8 mouse cellular contexts compared by ENCODE assay signal in the genomic region with DNA sequence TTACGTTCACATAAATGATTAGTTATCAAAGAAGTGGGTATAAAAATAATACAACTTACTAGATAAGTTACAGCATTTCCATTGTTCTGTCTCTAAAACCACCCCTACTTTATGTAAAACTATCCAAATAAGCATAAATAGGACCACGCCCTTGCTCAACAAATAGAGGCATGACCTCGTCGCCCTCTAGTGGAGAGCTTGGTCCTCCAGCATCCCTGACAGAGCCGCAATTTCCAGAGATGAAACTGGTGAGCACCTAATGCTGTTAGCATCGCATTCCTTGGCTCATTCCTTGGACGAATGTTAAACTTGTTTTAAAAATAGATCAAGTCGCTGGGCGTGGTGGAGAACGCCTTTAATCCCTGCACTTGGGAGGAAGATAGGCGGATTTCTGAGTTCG. TPM values are rescaled to one million over a fixed set of nuclear protein-coding genes. Genes with fewer than 3 reads are reported as not detected.
DNase-seq lines count a peak whose midpoint lies in the region; ATAC-seq and TF ChIP-seq lines count a peak whose summit lies in the region.

No protein-coding gene starts in this region.

- H3K27me3 ChIP-seq in liver, embryonic 11.5 days (replicated peaks; ENCODE audit: control insufficient read depth, insufficient read depth, low read length), result no peaks in the 10 kb centered on the region

- no peak overlapping the region for H3K4me2 ChIP-seq in liver, embryonic 11.5 days

- peak; percentile 26 to 31 for DNase-seq in adrenal gland, adult 18-20 months (ENCODE audit: low spot score in 2 of 2)
- DNase-seq in adrenal gland, postnatal 4 days (ENCODE audit: low spot score in 2 of 2), result no peak
- DNase-seq in left cerebral cortex, adult 2 months (ENCODE audit: extremely low spot score in 1 of 2, low spot score in 2 of 2), result peak; percentile 18 to 31
- DNase-seq in left cerebral cortex, adult 11 months (ENCODE audit: low spot score), result no peak
- DNase-seq in adrenal gland, postnatal 36 days, result peak; percentile 42 to 55
- DNase-seq in gastrocnemius, postnatal 14 days, result peak; percentile 33
- DNase-seq in liver, embryonic 11.5 days (ENCODE audit: low spot score), result peak; percentile 52
- peak; percentile 27 for DNase-seq in retina, postnatal 7 days (ENCODE audit: low read depth, low spot score)

- no peaks in the 10 kb centered on the region for H3K36me3 ChIP-seq in liver, embryonic 11.5 days (ENCODE audit: control insufficient read depth, insufficient read depth, low read length)

- TF ChIP-seq CTCF in left cerebral cortex, adult 2 months (IDR thresholded peaks at IDR 0.05), result peak; percentile 70

- no peak overlapping the region for H3K4me3 ChIP-seq in left cerebral cortex, adult 2 months
- no peak overlapping the region for H3K4me3 ChIP-seq in liver, embryonic 11.5 days (ENCODE audit: low read depth, low read length)

- no peak overlapping the region for H3K27ac ChIP-seq in left cerebral cortex, adult 2 months
- no peak overlapping the region for H3K27ac ChIP-seq in liver, embryonic 11.5 days (ENCODE audit: low read depth, low read length)

- peaks cover 4% of the 10 kb centered on the region for H3K4me1 ChIP-seq in liver, embryonic 11.5 days (replicated peaks; ENCODE audit: control insufficient read depth, insufficient read depth, low read length)

- WGBS in liver, embryonic 11.5 days, result 30% methylated on average over 12 of the region's 12 CpGs

- ATAC-seq in liver, embryonic 11.5 days (replicated peaks; ENCODE audit: low FRiP score), result peak; percentile 53; the same call in 1 of the 2 replicates

- H3K9ac ChIP-seq in liver, embryonic 11.5 days (ENCODE audit: low read depth, low read length), result no peak overlapping the region

- intact Hi-C loops in left cerebral cortex, adult 2 months (cut with DNase I), result no loop called here
- intact Hi-C loops in gastrocnemius, postnatal 14 days (cut with DNase I; ENCODE audit: low total_unique reads), result no loop called here

- H3K9me3 ChIP-seq in liver, embryonic 11.5 days (ENCODE audit: control insufficient read depth, low read length), result no peaks in the 10 kb centered on the region

RNA-seq across cellular contexts. Expression of gene Bbs12, which starts 9.7 kb away (rescaled TPM):
- 1 to 10 TPM; 4.5 to 4.6 TPM for total RNA-seq in adrenal gland, adult 18-20 months (2021)
- total RNA-seq in adrenal gland, postnatal 4 days (2021), result 1 to 10 TPM; 6.0 TPM
- 1 to 10 TPM; 5.5 to 6.0 TPM for total RNA-seq in left cerebral cortex, adult 2 months (2021)
- total RNA-seq in adrenal gland, postnatal 36 days (2021), result 1 to 10 TPM; 5.1 to 5.5 TPM
- under 1 TPM; 0.53 to 0.78 TPM for total RNA-seq in gastrocnemius, postnatal 14 days (2021)
- polyA plus RNA-seq in liver, embryonic 11.5 days (2014; fragmentation: Nextera tagmentation; extraction: Ambion mirVana), result 9.2 and 10.7 TPM in 2 replicates

RNA-seq across cellular contexts. Expression of gene Cetn4, which starts 9.8 kb away (rescaled TPM):
- 1 to 10 TPM; 3.5 to 6.7 TPM for total RNA-seq in adrenal gland, adult 18-20 months (2021)
- total RNA-seq in adrenal gland, postnatal 4 days (2021), result 1 to 10 TPM; 4.4 to 5.3 TPM
- 10 to 100 TPM in 1 of 2 experiments, 1 to 10 TPM in 1; 9.3 to 11.6 TPM for total RNA-seq in left cerebral cortex, adult 2 months (2021)
- total RNA-seq in adrenal gland, postnatal 36 days (2021), result 1 to 10 TPM; 3.3 to 7.0 TPM
- under 1 TPM; 0.29 to 0.57 TPM for total RNA-seq in gastrocnemius, postnatal 14 days (2021)
- polyA plus RNA-seq in liver, embryonic 11.5 days (2014; fragmentation: Nextera tagmentation; extraction: Ambion mirVana), result 2.2 and 2.4 TPM in 2 replicates

RNA-seq across cellular contexts. Expression of gene Fgf2, which starts 45.5 kb away (rescaled TPM):
- 1 to 10 TPM; 2.8 to 8.0 TPM for total RNA-seq in adrenal gland, adult 18-20 months (2021)
- 1 to 10 TPM; 5.0 to 7.1 TPM for total RNA-seq in adrenal gland, postnatal 4 days (2021)
- 1 to 10 TPM; 4.2 to 4.4 TPM for total RNA-seq in left cerebral cortex, adult 2 months (2021)
- 1 to 10 TPM; 3.0 to 7.0 TPM for total RNA-seq in adrenal gland, postnatal 36 days (2021)
- 10 to 100 TPM in 1 of 2 experiments, 1 to 10 TPM in 1; 8.1 to 10.9 TPM for total RNA-seq in gastrocnemius, postnatal 14 days (2021)
- 0.26 and 0.44 TPM in 2 replicates for polyA plus RNA-seq in liver, embryonic 11.5 days (2014; fragmentation: Nextera tagmentation; extraction: Ambion mirVana)

Comparison
In these comparisons a context has a peak if more than half of its experiments do, and no peak if none do; other contexts are left out.
1. DNase-seq: peak in adrenal gland, adult 18-20 months (2 of 2), left cerebral cortex, adult 2 months (2 of 2), adrenal gland, postnatal 36 days (2 of 2), gastrocnemius, postnatal 14 days (single experiment), liver, embryonic 11.5 days (single experiment) and retina, postnatal 7 days (single experiment); none in adrenal gland, postnatal 4 days (0 of 2) and left cerebral cortex, adult 11 months (single experiment).